Mouse (Mus musculus): Measurements from ENCODE around the gene Gm49359.
"Not testable (repeated sequence)": the region's sequence is repeated elsewhere in the genome, so short reads cannot be mapped to it uniquely, and the experiment has no call there.

The Gm49359 gene

GRCm38 (mm10) chr13:62466424-62467334 lies at the start of gene Gm49359:
Gm49359 (minus strand) TSS chr13:62466832.
- peak; percentile 72 for DNase-seq (ENCODE audit: extremely low spot score, low read depth, low spot score)

GRCm38 (mm10) chr13:62510641-62511420 lies 44.2 kb upstream of the Gm49359 start:
- DNase-seq (ENCODE audit: extremely low spot score, low read depth, low spot score), result not testable (repeated sequence)

- not testable (repeated sequence) for DNase-seq (ENCODE audit: extremely low spot score, low read depth, low spot score)
Observed at GRCm38 (mm10) chr13:62472661-62473060, 6.0 kb upstream of the Gm49359 start.

GRCm38 (mm10) chr13:62469947-62470346 lies 3.3 kb upstream of the Gm49359 start:
- peak; percentile 52 for DNase-seq (ENCODE audit: extremely low spot score, low read depth, low spot score)
